Mouse (Mus musculus) adrenal gland, adult 18-20 months (tissue): ENCODE results near the gene Nppa. TPM values are rescaled to one million over a fixed set of nuclear protein-coding genes. Genes with fewer than 3 reads are reported as not detected.
"Not testable (repeated sequence)": the region's sequence is repeated elsewhere in the genome, so short reads cannot be mapped to it uniquely, and the experiment has no call there.

Source experiments
- DNase-seq, 2 experiments: peaks; one replicate each; pipeline ENCODE4 v3.0.0; 2021 to 2022; ENCODE audit warnings: low spot score in 2 of 2
- total RNA-seq, 2 experiments: library from RNA; stranded (reverse); gene quantifications; 1 replicate in 1 of 2; 2 replicates in 1 of 2; pipeline ENCODE4 v1.2.3; 2021

The Nppa gene
- total RNA-seq, 2 experiments from 2014 or later: not detected

GRCm38 (mm10) chr4:148009641-148010040 lies 9.1 kb downstream of the Nppa start:
- DNase-seq: no peak

DNA sequence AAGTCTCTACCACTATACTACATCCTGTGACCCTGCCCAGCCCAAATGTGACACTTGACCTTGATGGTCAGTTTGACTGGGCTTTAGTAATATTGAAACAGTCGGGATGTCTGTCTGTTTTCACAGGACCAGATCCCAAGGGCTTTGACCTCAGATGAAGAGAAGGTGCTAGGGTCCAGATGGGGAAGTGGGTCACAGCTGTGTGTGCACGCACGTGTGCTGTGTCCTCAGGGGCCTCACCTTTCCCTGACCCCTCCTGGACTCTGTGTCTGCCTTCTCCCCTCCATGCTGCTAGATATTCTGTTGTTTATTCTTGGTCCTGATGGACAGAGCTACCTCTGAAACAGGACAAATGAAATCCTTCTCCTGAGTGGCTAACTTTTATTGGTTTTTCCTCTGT lies 10.8 kb downstream of the Nppa start:
- DNase-seq: no peak

DNA sequence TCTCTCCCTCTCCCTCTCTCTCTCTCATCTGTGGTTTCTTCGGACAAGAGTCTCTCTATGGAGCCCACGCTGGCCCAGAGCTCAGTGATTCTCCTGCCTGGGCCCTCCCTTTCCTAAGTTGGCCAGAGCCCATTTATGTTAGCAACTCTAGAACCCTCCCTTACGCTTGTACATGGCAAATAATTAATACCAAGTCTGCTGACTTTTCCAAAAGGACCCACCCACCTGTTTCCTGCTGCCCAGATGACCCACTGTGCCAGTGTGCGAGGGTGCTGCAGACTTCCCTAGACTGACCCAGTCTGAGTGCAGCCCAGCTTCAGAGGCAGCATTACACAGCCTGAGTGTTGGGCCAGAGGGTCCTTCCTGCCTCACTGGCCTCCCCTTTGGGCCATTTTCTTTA lies 11.7 kb downstream of the Nppa start:
- DNase-seq: no peak

- DNase-seq: no peak
Observed at GRCm38 (mm10) chr4:148015418-148015817, 14.9 kb downstream of the Nppa start.

GRCm38 (mm10) chr4:148016981-148017380 lies 16.5 kb downstream of the Nppa start:
- no peak for DNase-seq

DNA sequence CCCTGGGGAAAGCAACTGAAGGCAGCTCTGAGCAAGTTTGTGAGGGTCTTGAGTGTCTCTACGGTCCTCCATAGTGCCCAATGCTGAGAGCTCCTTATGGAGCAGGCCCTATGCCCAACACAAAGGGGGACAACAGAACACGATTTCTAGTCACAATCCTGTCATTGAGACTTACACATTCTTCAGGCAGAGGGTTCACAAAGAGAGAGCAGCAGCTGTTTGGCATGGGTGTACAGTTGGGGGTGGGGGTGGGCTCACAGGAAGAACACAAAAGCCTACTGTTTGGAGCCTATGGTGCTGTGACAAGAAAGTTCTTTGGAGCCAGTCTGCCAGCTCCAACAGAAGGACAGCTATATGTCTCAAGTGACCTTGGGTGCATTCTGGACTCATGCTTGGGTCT lies 17.9 kb downstream of the Nppa start:
- DNase-seq: no peak

GRCm38 (mm10) chr4:148024003-148024402 lies 23.5 kb downstream of the Nppa start:
- DNase-seq: no peak

GRCm38 (mm10) chr4:148029297-148029696 lies 28.8 kb downstream of the Nppa start:
- no peak for DNase-seq

DNA sequence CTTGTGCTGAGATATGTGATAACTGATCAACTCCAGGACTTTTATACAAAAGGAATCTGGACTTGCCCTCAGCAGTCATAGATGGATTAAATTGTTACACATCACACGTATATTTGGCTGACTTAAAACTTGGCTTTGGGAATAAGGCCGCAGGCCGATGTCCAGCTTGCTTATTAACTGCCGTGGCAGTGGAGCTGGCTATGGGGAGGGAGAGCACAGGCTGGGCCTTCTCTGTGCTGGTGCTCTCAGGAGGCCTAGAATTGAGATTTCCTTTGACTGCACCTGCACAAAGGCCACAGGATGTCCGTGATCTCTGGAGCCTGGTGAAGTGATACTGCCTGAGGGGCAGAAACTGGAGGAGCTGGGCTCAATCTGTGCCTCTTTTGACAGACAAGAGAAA lies 30.0 kb downstream of the Nppa start:
- no peak for DNase-seq

DNA sequence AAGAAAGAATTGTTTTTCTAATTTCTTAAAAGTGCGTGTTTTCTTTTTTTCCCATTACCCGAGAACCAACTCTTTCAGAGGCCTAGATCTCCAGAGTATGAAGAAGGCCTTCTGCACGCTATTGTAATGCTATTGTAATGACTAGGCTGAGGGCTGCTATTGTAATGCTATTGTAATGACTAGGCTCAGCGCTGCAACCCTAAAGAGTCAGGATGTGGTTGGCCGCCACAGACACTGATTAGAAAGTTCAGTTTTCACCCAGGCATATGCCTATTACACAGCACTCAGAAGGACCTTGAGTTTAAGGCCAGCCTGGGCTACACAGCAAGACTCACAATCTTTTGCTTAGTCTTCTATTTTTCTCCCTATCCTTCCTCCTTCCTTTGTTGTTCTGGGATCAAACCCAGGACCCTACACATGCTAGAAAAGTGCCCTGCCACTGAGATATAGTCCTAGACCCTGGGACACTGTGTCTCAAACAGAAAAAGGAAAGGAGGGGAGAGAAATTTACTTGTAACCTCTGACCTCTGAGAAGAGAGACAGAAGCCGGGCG lies 33.4 kb downstream of the Nppa start:
- DNase-seq: no peak

DNA sequence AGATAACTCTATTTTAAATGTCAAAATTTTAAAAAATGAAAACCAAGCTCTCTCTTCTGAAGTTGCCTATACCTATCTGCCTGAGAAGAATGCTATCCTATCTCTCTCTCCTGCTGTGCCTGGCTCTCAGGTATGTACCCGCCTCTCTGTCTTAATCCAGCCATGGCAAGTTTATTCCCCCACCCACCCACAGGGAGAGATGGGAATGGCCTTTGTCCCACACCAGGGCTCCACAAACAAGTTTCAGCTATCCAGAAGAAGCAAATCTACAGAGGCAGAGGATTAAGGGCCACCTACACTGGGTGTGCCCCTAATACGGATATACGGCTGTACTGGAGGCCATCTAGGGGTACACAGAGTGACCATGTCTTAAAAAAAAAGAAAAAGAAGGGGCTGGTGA lies 34.9 kb downstream of the Nppa start:
- DNase-seq: no peak

- DNase-seq: no peak
Observed at GRCm38 (mm10) chr4:148038079-148038599, 37.6 kb downstream of the Nppa start.

DNA sequence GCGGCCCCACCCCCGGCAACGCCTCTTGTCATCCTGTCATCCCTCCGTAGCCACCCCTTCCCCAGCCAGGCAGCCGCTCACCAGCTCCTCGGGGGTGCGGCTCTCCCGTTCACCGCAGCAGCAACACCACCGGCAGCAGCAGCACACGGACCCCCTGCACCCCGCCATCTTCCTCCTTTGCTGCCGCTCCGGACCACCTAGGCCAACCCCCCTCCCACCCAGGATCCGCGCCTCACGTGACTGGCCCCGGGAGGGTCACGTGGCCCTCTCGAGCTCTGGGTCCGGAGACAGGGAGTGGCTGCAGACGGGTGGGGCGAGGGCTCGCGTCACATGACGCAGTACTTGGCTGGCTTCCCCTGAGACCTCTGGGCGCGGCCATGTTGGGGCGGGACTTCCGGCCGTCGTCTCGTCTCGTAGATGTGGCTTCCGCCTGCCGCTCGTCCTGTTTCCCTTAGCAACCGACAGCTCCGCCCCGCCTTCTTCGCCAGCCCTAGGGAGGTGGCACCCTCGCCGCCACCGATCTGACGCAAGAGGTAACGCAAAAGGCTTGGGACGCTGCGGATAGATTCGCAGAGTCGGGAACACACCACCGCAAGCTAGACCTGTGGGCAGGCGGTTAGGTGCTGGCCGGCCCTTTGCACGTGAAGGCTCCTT lies 38.2 kb downstream of the Nppa start, which contains the start of the genes Clcn6 and Mthfr:
Gene Clcn6, minus strand, starts transcription at position 222 of the 654 bp plus-strand sequence.
Gene Mthfr, plus strand, starts transcription at position 478 of the 654 bp plus-strand sequence.
- peak; percentile 99 for DNase-seq

- no peak for DNase-seq
Observed at GRCm38 (mm10) chr4:148039254-148040028, 38.9 kb downstream of the Nppa start.

DNA sequence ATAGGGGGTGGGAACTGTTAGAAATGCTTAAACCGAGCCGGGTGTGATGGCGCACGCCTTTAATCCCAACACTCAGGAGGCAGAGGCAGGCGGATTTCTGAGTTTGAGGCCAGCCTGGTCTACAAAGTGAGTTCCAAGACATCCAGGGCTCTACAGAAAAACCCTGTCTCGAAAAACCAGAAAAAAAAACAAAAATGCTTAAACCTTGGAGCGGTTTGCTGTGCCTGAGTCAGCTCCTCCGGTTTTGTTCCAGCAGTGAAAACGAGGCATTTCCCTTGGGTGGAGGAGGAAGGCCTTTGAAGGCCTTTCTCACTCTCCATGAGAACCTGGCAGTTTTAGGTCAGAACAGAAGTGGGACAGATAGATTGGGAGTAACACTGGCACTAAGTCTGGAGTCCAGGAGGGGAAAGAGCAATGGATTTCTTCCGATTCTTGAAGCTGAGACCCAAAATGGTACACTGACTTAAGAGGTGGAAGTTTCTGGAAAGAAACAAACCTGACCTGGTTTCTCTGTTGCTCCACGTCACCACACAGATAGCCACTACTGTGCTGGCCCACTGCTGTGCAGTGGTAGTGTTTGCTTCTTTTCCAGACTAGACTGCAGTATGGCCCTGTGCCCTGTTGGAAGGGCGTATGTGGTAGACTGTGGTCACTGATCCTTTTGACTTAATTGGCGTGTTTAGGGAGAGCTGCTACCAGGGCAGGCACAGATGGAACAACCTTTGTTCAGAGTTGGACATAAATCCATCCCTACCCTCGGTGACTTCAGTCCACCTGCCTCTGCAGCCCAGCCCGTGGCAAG lies 39.7 kb downstream of the Nppa start:
- DNase-seq: no peak

GRCm38 (mm10) chr4:148040933-148041610 lies 40.5 kb downstream of the Nppa start:
- peak; percentile 72 to 79 for DNase-seq

GRCm38 (mm10) chr4:148041611-148042191 lies 41.2 kb downstream of the Nppa start:
- peak; percentile 37 to 41 for DNase-seq

GRCm38 (mm10) chr4:148043327-148043726 lies 42.8 kb downstream of the Nppa start:
- DNase-seq: not testable (repeated sequence)

DNA sequence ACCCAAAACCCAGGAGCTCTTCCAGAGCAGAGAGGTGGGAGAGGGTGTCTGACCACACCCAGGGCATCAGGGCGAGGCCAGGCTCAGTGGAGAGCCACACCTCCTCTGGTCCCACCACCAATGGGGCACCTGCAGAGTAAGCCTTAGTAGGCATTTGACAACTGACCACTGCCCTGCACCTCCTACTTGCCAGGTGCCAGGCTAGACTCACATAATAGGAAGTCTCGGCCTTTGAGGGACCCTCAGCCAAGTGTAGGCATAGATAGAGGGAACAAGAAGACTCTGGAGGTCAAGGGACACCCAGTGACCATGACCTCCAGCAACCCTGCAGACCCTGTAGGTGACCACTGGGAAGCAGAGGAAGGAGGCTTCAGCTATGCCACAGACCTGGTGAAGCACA lies 43.6 kb downstream of the Nppa start:
- no peak for DNase-seq

GRCm38 (mm10) chr4:148046450-148047031 lies 46.0 kb downstream of the Nppa start:
- DNase-seq: no peak
